Mouse (Mus musculus) spleen, adult 2 months (tissue): ENCODE measurements at regions not wholly inside any gene's neighbourhood (a gene's known extent, or its start where the extent isn't known, plus 50 kb on each side); places are given as distances from the start of the nearest gene placed in this dataset.

Experiments
- DNase-seq, 2 experiments: peaks; one replicate each; pipeline versions ENCODE4 v3.0.0 to v3.0.0-alpha.2; 2012 to 2021; ENCODE audit warnings: low spot score in 2 of 2, low read depth in 1 of 2
- H3K27ac ChIP-seq: fragments of 200-500 bp; 2 replicates; pipeline ENCODE4 v1.5.1; 2012; ENCODE audit warnings: low read length, inconsistent platforms; ENCODE audit not compliant: insufficient read depth
- H3K27me3 ChIP-seq: fragments of 200-500 bp; 2 replicates; pipeline ENCODE4 v1.6.1; 2012; ENCODE audit warnings: mild to moderate bottlenecking, moderate library complexity, low read length, inconsistent platforms; ENCODE audit not compliant: control insufficient read depth, insufficient read depth
- H3K36me3 ChIP-seq: fragments of 200-500 bp; 2 replicates; pipeline ENCODE4 v1.6.1; 2012; ENCODE audit warnings: mild to moderate bottlenecking, low read length, inconsistent platforms; ENCODE audit not compliant: control insufficient read depth, insufficient read depth
- H3K4me1 ChIP-seq: fragments of 200-500 bp; 2 replicates; pipeline ENCODE4 v1.6.1; 2011; ENCODE audit warnings: inconsistent platforms; ENCODE audit not compliant: control insufficient read depth, insufficient read depth, insufficient read length
- H3K4me3 ChIP-seq: fragments of 200-500 bp; 2 replicates; pipeline ENCODE4 v1.5.1; 2011; ENCODE audit warnings: mild to moderate bottlenecking, inconsistent platforms; ENCODE audit not compliant: insufficient read depth, insufficient read length; ENCODE audit errors: extremely low read depth
- CTCF ChIP-seq: fragments of 200-500 bp; IDR thresholded peaks from 2 replicates; pipeline ENCODE4 v1.5.1; 2011; ENCODE audit warnings: mild to moderate bottlenecking, inconsistent platforms; ENCODE audit not compliant: insufficient read depth, insufficient read length, insufficient replicate concordance; ENCODE audit errors: extremely low read depth
- POLR2A ChIP-seq: fragments of 200-500 bp; IDR thresholded peaks from 2 replicates; pipeline ENCODE4 v1.6.1; 2011; ENCODE audit warnings: low read depth, low read length, inconsistent platforms
- WGBS: fragments of 180-500 bp; shearing (Covaris S2); methylation state at CpG from one replicate; pipeline ENCODE4 v1.1.7; 2018; 5-methylcytosine and 5-hydroxymethylcytosine counted together

DNA sequence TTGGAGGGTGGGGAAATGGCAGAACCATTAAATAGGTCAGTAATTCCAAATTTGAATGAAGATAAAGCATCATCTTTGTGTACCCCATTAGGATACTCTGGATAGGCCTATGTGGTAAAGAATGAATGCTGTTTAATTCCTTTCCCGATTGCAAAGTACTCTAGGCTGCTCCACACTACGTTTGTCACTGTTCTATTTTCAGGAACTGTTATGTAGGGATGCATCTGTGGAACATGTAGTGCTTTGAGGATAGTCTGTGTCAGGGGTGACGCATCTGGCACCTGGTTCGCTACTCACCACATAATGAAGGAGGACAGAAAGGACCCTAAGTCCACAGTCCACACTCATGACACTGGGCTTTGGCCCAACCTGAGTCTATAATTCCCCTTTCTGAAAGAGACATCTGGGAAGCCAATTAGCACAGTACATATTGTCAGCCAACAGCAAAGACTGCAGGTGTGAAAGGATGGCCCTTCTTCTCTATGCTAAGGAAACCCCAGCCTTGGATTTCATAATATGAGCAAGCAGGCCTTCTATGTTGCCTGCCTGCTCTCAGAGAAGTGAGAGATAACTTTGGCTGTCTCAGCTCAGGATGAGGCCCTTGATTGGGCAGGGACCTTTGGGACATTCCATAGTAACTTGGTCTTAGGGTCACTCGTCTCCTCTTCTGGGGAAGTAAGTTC lies 230.4 kb upstream of the Marcks start:
- Histone ChIP-seq H3K36me3 (no peaks in the 10 kb centered on the region), H3K4me1 (no peaks in the 10 kb centered on the region; the same call in 1 of the 2 replicates), H3K27ac (no peak overlapping the region), H3K4me3 (no peak overlapping the region), H3K27me3 (no peaks in the 10 kb centered on the region)
- WGBS: 92% methylated on average over 5 of the region's 5 CpGs
- no peak for TF ChIP-seq CTCF
- TF ChIP-seq POLR2A: no peak
- no peak for DNase-seq

DNA sequence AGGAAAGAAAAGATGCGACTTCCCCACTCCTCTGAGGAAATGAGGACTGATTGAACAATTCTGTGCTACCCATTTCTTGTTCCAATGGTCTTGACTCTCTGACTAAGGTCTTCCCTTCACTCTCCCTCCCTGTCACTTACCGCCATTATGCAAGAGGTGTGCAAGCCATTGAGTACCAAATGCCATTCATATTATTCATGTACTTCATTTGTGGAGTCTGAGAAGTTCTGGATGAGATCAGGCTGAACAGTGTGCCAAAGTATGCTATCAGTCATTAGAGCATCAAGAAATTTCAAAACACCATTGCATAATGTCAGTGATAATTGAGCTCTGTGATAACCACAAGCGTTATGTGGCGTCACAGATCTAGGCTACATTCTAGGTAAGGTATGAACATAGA lies 229.1 kb upstream of the Marcks start:
- no peak for DNase-seq
- no peak overlapping the region for H3K27ac ChIP-seq
- H3K27me3 ChIP-seq: no peaks in the 10 kb centered on the region
- no peak for TF ChIP-seq POLR2A
- no peak for TF ChIP-seq CTCF
- no peaks in the 10 kb centered on the region for H3K36me3 ChIP-seq
- H3K4me3 ChIP-seq: no peak overlapping the region
- no peaks in the 10 kb centered on the region; the same call in 1 of the 2 replicates for H3K4me1 ChIP-seq
- 94% methylated on average over 4 of the region's 4 CpGs for WGBS

DNA sequence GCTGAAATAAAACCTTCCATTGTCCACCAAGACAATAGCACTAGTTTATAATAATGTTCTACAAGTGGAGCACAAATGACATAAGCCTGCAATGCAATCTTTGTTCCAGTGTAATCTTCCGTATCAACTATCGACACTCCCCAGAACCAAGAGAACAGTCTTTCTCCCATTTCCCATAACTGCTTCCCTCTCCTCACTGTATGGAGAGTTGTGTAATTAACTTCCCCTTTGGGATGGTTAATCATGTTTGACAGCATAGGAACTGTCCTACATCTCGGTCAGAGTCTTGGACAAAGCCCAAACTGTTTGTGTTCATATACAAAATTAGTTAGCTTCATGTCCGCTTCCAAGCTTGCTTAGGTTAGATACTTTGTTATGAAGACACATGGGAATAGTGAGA lies 225.8 kb upstream of the Marcks start:
- H3K36me3 ChIP-seq: no peaks in the 10 kb centered on the region
- WGBS: 61% methylated on average over 4 of the region's 4 CpGs
- no peak overlapping the region for H3K27ac ChIP-seq
- no peaks in the 10 kb centered on the region for H3K27me3 ChIP-seq
- H3K4me3 ChIP-seq: no peak overlapping the region
- DNase-seq: no peak
- no peaks in the 10 kb centered on the region; the same call in 1 of the 2 replicates for H3K4me1 ChIP-seq
- TF ChIP-seq CTCF (no peak), POLR2A (no peak)

DNA sequence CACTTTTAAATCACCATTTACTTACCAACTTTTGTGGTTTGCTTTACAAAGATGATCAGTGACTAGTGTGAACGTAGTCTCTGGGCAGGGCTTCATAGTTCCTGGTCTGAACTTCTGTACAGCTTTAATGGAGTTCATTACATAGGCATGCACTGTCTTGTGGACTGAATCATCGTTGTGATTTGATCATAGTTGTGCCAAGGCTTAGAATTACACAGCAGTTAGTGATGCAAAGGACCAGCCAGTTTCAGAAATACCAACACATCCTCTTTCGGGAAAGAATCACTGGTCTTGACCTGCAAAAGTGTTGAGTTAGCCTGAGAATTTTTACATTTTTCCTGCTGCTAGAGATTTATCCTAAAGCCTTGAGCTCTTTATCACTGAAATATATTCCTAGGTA lies 222.3 kb upstream of the Marcks start:
- no peak for DNase-seq
- TF ChIP-seq CTCF (no peak), POLR2A (no peak)
- WGBS: 83% methylated on average over 3 of the region's 3 CpGs
- Histone ChIP-seq H3K4me3 (no peak overlapping the region), H3K27me3 (no peaks in the 10 kb centered on the region), H3K4me1 (peaks cover 5% of the 10 kb centered on the region; the same call in 1 of the 2 replicates), H3K27ac (no peak overlapping the region), H3K36me3 (no peaks in the 10 kb centered on the region)

DNA sequence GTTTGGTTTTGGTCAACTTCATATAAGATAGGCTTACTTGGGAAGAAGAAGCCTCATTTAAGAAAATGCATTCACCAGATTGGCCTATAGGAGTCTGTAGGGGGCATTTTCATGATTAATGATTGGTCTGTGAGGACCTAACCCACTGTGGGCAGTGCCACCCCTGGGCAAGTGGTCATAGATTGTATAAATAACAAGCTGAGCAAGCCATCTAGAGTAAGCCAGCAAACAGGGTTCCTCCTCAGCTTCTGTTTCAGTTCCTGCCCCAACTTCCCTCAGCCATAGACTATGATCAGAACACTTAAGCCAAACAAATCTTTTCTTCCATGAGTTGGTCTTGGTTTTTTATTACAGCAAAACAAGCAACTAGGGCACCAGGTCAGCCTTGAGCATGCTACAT lies 220.2 kb upstream of the Marcks start:
- TF ChIP-seq POLR2A (no peak), CTCF (no peak)
- DNase-seq: peak in 1 of 2 experiments; percentile 6
- Histone ChIP-seq H3K27ac (peak overlapping the region; percentile 70; the same call in 1 of the 2 replicates), H3K4me1 (peaks cover 5% of the 10 kb centered on the region; the same call in 1 of the 2 replicates), H3K27me3 (no peaks in the 10 kb centered on the region), H3K36me3 (no peaks in the 10 kb centered on the region), H3K4me3 (no peak overlapping the region)

DNA sequence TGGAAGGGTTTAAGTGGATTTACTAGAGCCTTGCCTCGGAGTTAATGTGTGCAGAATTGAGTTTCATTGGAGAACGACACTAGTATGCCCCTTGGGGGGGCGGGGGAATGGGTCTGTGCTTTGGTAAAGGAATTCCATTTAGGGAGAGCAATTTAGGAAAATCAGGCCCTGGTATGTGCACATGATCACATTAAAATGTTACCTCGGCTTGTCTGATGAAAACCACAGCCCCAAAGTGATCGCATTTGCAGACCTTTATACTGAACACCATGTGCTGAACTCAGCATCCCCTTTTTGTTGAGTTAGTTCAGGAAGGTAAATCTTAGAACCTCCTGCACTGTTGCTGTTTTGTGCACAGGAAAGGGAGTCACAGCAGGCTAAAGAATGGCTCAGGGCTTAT lies 219.6 kb upstream of the Marcks start:
- WGBS: 90% methylated on average over 5 of the region's 5 CpGs
- TF ChIP-seq CTCF (no peak), POLR2A (no peak)
- H3K4me3 ChIP-seq: no peak overlapping the region
- no peaks in the 10 kb centered on the region for H3K36me3 ChIP-seq
- peaks cover 5% of the 10 kb centered on the region; the same call in 1 of the 2 replicates for H3K4me1 ChIP-seq
- no peaks in the 10 kb centered on the region for H3K27me3 ChIP-seq
- no peak overlapping the region for H3K27ac ChIP-seq
- DNase-seq: no peak

DNA sequence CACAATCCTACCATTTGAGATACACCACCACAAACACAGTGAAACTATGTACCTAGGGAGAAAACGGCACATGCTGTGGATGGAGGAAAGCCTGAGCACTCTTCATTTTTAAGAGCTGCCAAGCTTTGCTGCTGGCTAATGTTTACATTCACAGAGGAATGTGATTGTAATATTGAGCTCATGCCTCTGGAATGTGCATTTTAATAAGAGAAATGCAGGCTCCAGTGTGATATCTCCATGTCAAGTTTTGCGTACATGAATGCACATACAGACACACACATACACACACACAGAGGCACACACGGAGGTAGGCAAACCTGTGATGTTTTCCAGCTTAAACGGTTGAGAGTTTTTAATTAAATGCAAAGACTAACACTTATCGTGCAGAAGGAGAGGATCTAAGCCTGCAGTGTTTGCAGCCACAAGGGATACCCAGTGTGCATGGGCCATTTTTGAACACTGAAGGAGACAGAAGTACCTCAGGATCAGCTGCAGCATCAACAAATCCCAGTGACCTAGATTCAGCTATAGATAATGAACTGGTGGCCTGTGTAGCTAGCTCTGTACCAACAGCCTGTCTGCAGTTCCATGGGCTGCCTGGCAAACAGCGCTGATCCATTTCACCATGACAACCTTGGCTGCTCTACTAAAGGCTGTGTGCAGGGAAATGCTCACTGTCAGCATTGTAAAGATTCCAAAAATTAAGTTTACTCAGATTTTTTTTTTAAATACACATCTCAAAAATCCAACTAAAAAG lies 218.8 kb upstream of the Marcks start:
- no peak overlapping the region for H3K27ac ChIP-seq
- TF ChIP-seq CTCF: no peak
- no peak for TF ChIP-seq POLR2A
- H3K4me1 ChIP-seq: peaks cover 5% of the 10 kb centered on the region; the same call in 1 of the 2 replicates
- 92% methylated on average over 6 of the region's 6 CpGs for WGBS
- no peaks in the 10 kb centered on the region for H3K27me3 ChIP-seq
- H3K36me3 ChIP-seq: no peaks in the 10 kb centered on the region
- no peak overlapping the region for H3K4me3 ChIP-seq
- DNase-seq: no peak
